7 mouse cellular contexts compared by ENCODE assay signal in the genomic region with DNA sequence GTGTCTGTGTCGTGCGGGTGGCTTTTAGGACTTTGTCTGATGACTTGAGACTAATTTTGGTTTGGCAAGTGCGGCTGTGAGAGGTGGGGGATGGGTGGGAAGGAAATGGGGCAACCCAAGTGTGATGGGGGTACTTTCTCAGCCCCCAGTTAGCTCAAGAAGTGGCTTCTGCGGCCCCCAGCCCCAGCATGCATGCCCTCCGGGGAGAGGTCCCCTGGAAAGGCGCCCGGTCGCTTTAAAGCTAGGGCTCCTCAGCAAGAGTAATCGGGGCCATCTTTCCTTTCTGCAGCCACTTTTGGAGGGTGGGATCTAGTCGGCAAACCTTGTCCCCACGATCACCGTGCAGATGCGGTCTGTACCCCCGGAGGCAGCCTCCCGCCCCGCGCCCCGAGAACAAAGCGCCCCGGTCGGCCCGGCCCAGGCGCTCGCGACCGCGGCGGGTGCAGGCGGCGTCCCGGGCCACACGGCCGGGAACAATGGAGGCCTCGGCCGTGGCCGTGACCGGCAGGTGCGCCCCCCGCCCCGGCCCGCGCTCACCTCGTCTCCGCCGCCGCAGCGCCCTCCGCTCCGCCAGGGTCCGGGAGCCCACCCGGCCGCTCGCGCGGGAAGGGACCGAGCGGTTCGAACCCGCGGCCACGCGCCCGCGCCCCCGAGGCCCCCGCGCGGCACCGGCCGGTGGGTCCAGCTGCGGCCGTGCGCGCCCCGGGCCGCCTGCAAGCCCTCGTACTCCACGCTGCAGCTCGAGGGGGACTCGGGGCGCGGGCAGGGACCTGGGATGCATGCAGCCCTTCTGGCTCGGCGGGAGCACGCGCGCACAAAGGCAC. TPM values are rescaled to one million over a fixed set of nuclear protein-coding genes. Genes with fewer than 3 reads are reported as not detected.
DNase-seq lines count a peak whose midpoint lies in the region; ATAC-seq and TF ChIP-seq lines count a peak whose summit lies in the region.

No protein-coding gene starts in this region.

- peak overlapping the region; percentile 59 for H3K4me3 ChIP-seq in bone marrow, adult 2 months (replicated peaks; ENCODE audit: control insufficient read depth, low read depth, low read length)
- H3K4me3 ChIP-seq in forebrain, embryonic 10.5 days = peak overlapping the region; percentile 91
- peak overlapping the region; percentile 76 for H3K4me3 ChIP-seq in intestine, embryonic 16.5 days (ENCODE audit: low read length)
- H3K4me3 ChIP-seq in midbrain, embryonic 12.5 days = peak overlapping the region; percentile 91

- peaks cover 33% of the 10 kb centered on the region for H3K27me3 ChIP-seq in forebrain, embryonic 10.5 days (ENCODE audit: poor library complexity, severe bottlenecking)
- no peaks in the 10 kb centered on the region for H3K27me3 ChIP-seq in intestine, embryonic 16.5 days (replicated peaks; ENCODE audit: control insufficient read depth, insufficient read depth, low read length)
- peaks cover 20% of the 10 kb centered on the region for H3K27me3 ChIP-seq in midbrain, embryonic 12.5 days

- no peak for TF ChIP-seq POLR2A in bone marrow, adult 2 months (IDR thresholded peaks at IDR 0.05; ENCODE audit: borderline replicate concordance, control insufficient read depth, low read depth, low read length)

- peak; percentile 43 to 58 for DNase-seq in layer of hippocampus, postnatal 10 days (ENCODE audit: low spot score in 2 of 2)
- no peak for DNase-seq in layer of hippocampus, adult 9-11 months
- peak; percentile 55 for DNase-seq in forebrain, embryonic 10.5 days (ENCODE audit: extremely low spot score, low spot score)
- peak; percentile 66 to 74 for DNase-seq in thymus, postnatal 36 days

- no peak overlapping the region; the same call in 1 of the 2 replicates for H3K27ac ChIP-seq in bone marrow, adult 2 months (ENCODE audit: control insufficient read depth, insufficient read depth, low read depth, low read length, poor library complexity)
- peak overlapping the region; percentile 100 for H3K27ac ChIP-seq in forebrain, embryonic 10.5 days
- peak overlapping the region; percentile 81 for H3K27ac ChIP-seq in intestine, embryonic 16.5 days (ENCODE audit: low read length)
- peak overlapping the region; percentile 94 for H3K27ac ChIP-seq in midbrain, embryonic 12.5 days (replicated peaks)

- H3K36me3 ChIP-seq in forebrain, embryonic 10.5 days (replicated peaks) = peaks cover 12% of the 10 kb centered on the region
- H3K36me3 ChIP-seq in intestine, embryonic 16.5 days (ENCODE audit: control insufficient read depth, insufficient read depth, low read length) = no peaks in the 10 kb centered on the region
- peaks cover 4% of the 10 kb centered on the region; the same call in 1 of the 2 replicates for H3K36me3 ChIP-seq in midbrain, embryonic 12.5 days

- no peaks in the 10 kb centered on the region; the same call in 1 of the 2 replicates for H3K4me1 ChIP-seq in bone marrow, adult 2 months (ENCODE audit: control insufficient read depth, insufficient read depth, low read length)
- peaks cover 73% of the 10 kb centered on the region for H3K4me1 ChIP-seq in forebrain, embryonic 10.5 days
- H3K4me1 ChIP-seq in intestine, embryonic 16.5 days (ENCODE audit: control insufficient read depth, insufficient read depth, low read length) = peaks cover 30% of the 10 kb centered on the region
- H3K4me1 ChIP-seq in midbrain, embryonic 12.5 days = peaks cover 59% of the 10 kb centered on the region

- no peaks in the 10 kb centered on the region for H3K9me3 ChIP-seq in forebrain, embryonic 10.5 days
- no peaks in the 10 kb centered on the region for H3K9me3 ChIP-seq in intestine, embryonic 16.5 days (ENCODE audit: control insufficient read depth, low read length)
- H3K9me3 ChIP-seq in midbrain, embryonic 12.5 days = no peaks in the 10 kb centered on the region

- TF ChIP-seq CTCF in bone marrow, adult 2 months (IDR thresholded peaks at IDR 0.05; ENCODE audit: control insufficient read depth, insufficient read depth, low read length) = no peak

- H3K9ac ChIP-seq in intestine, embryonic 16.5 days (ENCODE audit: low read depth, low read length) = peak overlapping the region; percentile 93
- peak overlapping the region; percentile 100 for H3K9ac ChIP-seq in midbrain, embryonic 12.5 days (replicated peaks)

- WGBS in bone marrow, adult 2 months = under 1% methylated on average over 86 of the region's 87 CpGs
- WGBS in forebrain, embryonic 10.5 days = 2% methylated on average over 85 of the region's 87 CpGs
- WGBS in intestine, embryonic 16.5 days = under 1% methylated on average over 65 of the region's 87 CpGs
- WGBS in midbrain, embryonic 12.5 days = 1% methylated on average over 50 of the region's 87 CpGs

- H3K4me2 ChIP-seq in intestine, embryonic 16.5 days (ENCODE audit: low read depth, low read length) = peak overlapping the region; percentile 94
- H3K4me2 ChIP-seq in midbrain, embryonic 12.5 days (replicated peaks) = peak overlapping the region; percentile 75

- peak; percentile 30 for ATAC-seq in intestine, embryonic 16.5 days
- ATAC-seq in midbrain, embryonic 12.5 days (ENCODE audit: low FRiP score, low read depth) = peak; percentile 48

RNA-seq across cellular contexts. Expression of a gene that starts 1.5 kb away (rescaled TPM):
- 1 to 10 TPM; 7.8 to 8.4 TPM for total RNA-seq in layer of hippocampus, postnatal 10 days (2021)
- polyA plus RNA-seq in bone marrow, adult 2 months (2011; ENCODE audit: insufficient read depth, insufficient read length, low replicate concordance, missing spikeins) = 3.0 TPM in 1 of 2 replicates, not detected in the other
- 2.6 and 3.7 TPM in 2 replicates for polyA plus RNA-seq in forebrain, embryonic 10.5 days (2016; fragmentation: Nextera tagmentation; extraction: Ambion mirVana)
- 0.89 and 1.3 TPM in 2 replicates for polyA plus RNA-seq in intestine, embryonic 16.5 days (2015; fragmentation: Nextera tagmentation; extraction: Ambion mirVana)
- polyA plus RNA-seq in midbrain, embryonic 12.5 days (2016; fragmentation: Nextera tagmentation; extraction: Ambion mirVana) = 4.5 and 8.3 TPM in 2 replicates

RNA-seq across cellular contexts. Expression of a gene that starts 35.6 kb away (rescaled TPM):
- 1 to 10 TPM; 1.5 to 1.7 TPM for total RNA-seq in layer of hippocampus, postnatal 10 days (2021)
- not detected in 2 replicates for polyA plus RNA-seq in bone marrow, adult 2 months (2011; ENCODE audit: insufficient read depth, insufficient read length, low replicate concordance, missing spikeins)
- 1.9 and 2.4 TPM in 2 replicates for polyA plus RNA-seq in forebrain, embryonic 10.5 days (2016; fragmentation: Nextera tagmentation; extraction: Ambion mirVana)
- polyA plus RNA-seq in intestine, embryonic 16.5 days (2015; fragmentation: Nextera tagmentation; extraction: Ambion mirVana) = 0.61 and 0.82 TPM in 2 replicates
- 2.4 TPM in 2 replicates for polyA plus RNA-seq in midbrain, embryonic 12.5 days (2016; fragmentation: Nextera tagmentation; extraction: Ambion mirVana)

RNA-seq across cellular contexts. Expression of a gene that starts 35.7 kb away (rescaled TPM):
- 10 to 100 TPM; 59.8 to 68.1 TPM for total RNA-seq in layer of hippocampus, postnatal 10 days (2021)
- 10.9 and 18.5 TPM in 2 replicates for polyA plus RNA-seq in bone marrow, adult 2 months (2011; ENCODE audit: insufficient read depth, insufficient read length, low replicate concordance, missing spikeins)
- polyA plus RNA-seq in forebrain, embryonic 10.5 days (2016; fragmentation: Nextera tagmentation; extraction: Ambion mirVana) = 17.3 and 20.8 TPM in 2 replicates
- polyA plus RNA-seq in intestine, embryonic 16.5 days (2015; fragmentation: Nextera tagmentation; extraction: Ambion mirVana) = 25.3 and 26.0 TPM in 2 replicates
- polyA plus RNA-seq in midbrain, embryonic 12.5 days (2016; fragmentation: Nextera tagmentation; extraction: Ambion mirVana) = 19.0 and 19.5 TPM in 2 replicates

RNA-seq across cellular contexts. Expression of a gene that starts 53.4 kb away (rescaled TPM):
- 10 to 100 TPM; 18.0 to 18.3 TPM for total RNA-seq in layer of hippocampus, postnatal 10 days (2021)
- 2.0 and 4.0 TPM in 2 replicates for polyA plus RNA-seq in bone marrow, adult 2 months (2011; ENCODE audit: insufficient read depth, insufficient read length, low replicate concordance, missing spikeins)
- polyA plus RNA-seq in forebrain, embryonic 10.5 days (2016; fragmentation: Nextera tagmentation; extraction: Ambion mirVana) = 28.6 and 31.4 TPM in 2 replicates
- polyA plus RNA-seq in intestine, embryonic 16.5 days (2015; fragmentation: Nextera tagmentation; extraction: Ambion mirVana) = 7.1 and 7.7 TPM in 2 replicates
- 55.3 and 55.7 TPM in 2 replicates for polyA plus RNA-seq in midbrain, embryonic 12.5 days (2016; fragmentation: Nextera tagmentation; extraction: Ambion mirVana)

RNA-seq across cellular contexts. Expression of a gene that starts 57.7 kb away (rescaled TPM):
- total RNA-seq in layer of hippocampus, postnatal 10 days (2021) = not detected
- polyA plus RNA-seq in bone marrow, adult 2 months (2011; ENCODE audit: insufficient read depth, insufficient read length, low replicate concordance, missing spikeins) = 5.8 and 7.6 TPM in 2 replicates
- 0.14 and 0.17 TPM in 2 replicates for polyA plus RNA-seq in forebrain, embryonic 10.5 days (2016; fragmentation: Nextera tagmentation; extraction: Ambion mirVana)
- 0.38 TPM in 2 replicates for polyA plus RNA-seq in intestine, embryonic 16.5 days (2015; fragmentation: Nextera tagmentation; extraction: Ambion mirVana)
- polyA plus RNA-seq in midbrain, embryonic 12.5 days (2016; fragmentation: Nextera tagmentation; extraction: Ambion mirVana) = 0.46 and 0.51 TPM in 2 replicates
